Mouse (Mus musculus) neural tube, embryonic 11.5 days (tissue): Measurements from ENCODE around the gene Calhm5. TPM values are rescaled to one million over a fixed set of nuclear protein-coding genes. Genes with fewer than 3 reads are reported as not detected.

Source experiments
- ATAC-seq: fragments of 200-750 bp; cut with Nextera tagmentation; 2 replicates; pipeline ENCODE4 v1.8.0; 2017; ENCODE audit warnings: moderate number of reproducible peaks, mild to moderate bottlenecking, moderate TSS enrichment, moderate library complexity; ENCODE audit not compliant: insufficient read depth, low FRiP score, low TSS enrichment
- DNase-seq: peaks from one replicate; pipeline ENCODE4 v3.0.0-alpha.2; 2015; ENCODE audit warnings: low spot score
- H3K27ac ChIP-seq: fragments of 300-500 bp; sonication (generic); 2 replicates; pipeline ENCODE4 v1.5.1; 2014; ENCODE audit warnings: low read depth, mild to moderate bottlenecking, low read length
- H3K27me3 ChIP-seq: fragments of 300-500 bp; sonication (generic); 2 replicates; pipeline ENCODE4 v1.6.1; 2014; ENCODE audit warnings: mild to moderate bottlenecking, low read length, mixed read lengths; ENCODE audit not compliant: control insufficient read depth, insufficient read depth
- H3K36me3 ChIP-seq: fragments of 300-500 bp; sonication (generic); 2 replicates; pipeline ENCODE4 v1.6.1; 2014; ENCODE audit warnings: mild to moderate bottlenecking, low read length, moderate library complexity, mixed read lengths; ENCODE audit not compliant: control insufficient read depth, insufficient read depth
- H3K4me1 ChIP-seq: fragments of 300-500 bp; sonication (generic); 2 replicates; pipeline ENCODE4 v1.6.1; 2014; ENCODE audit warnings: low read length, mixed read lengths; ENCODE audit not compliant: control insufficient read depth, insufficient read depth
- H3K4me2 ChIP-seq: fragments of 300-500 bp; sonication (generic); 2 replicates; pipeline ENCODE4 v1.6.1; 2014; ENCODE audit warnings: low read depth, mild to moderate bottlenecking, moderate library complexity
- H3K4me3 ChIP-seq: fragments of 300-500 bp; sonication (generic); 2 replicates; pipeline ENCODE4 v1.5.1; 2014; ENCODE audit warnings: low read depth, low read length
- H3K9ac ChIP-seq: fragments of 300-500 bp; sonication (generic); 2 replicates; pipeline ENCODE4 v1.6.1; 2014; ENCODE audit warnings: mild to moderate bottlenecking, low read length
- H3K9me3 ChIP-seq: fragments of 300-500 bp; sonication (generic); 2 replicates; pipeline ENCODE4 v1.6.1; 2016; ENCODE audit warnings: low read length; ENCODE audit not compliant: control insufficient read depth
- WGBS: fragments of 180-500 bp; shearing (Covaris S2); extraction: QIAGEN DNeasy Blood & Tissue Kit; methylation state at CpG from one replicate; pipeline ENCODE4 v1.1.7; 2014; 5-methylcytosine and 5-hydroxymethylcytosine counted together
- polyA plus RNA-seq: library from polyadenylated mRNA; unstranded; fragments of >200 nt; fragmentation: Nextera tagmentation; extraction: Ambion mirVana; gene quantifications from 2 replicates; pipeline ENCODE4 v1.2.1, GENCODE M21; 2014

The Calhm5 gene
- polyA plus RNA-seq, 1 experiment from 2014 or later, result 0.13 TPM

GRCm38 (mm10) chr10:34118421-34118820, 22.1 kb upstream of the Calhm5 start:
- no peak overlapping the region for H3K4me3 ChIP-seq
- no peak overlapping the region for H3K27ac ChIP-seq
- WGBS, result 90% methylated on average over 2 of the region's 2 CpGs
- DNase-seq (no peak), ATAC-seq (no peak)
- no peaks in the 10 kb centered on the region for H3K36me3 ChIP-seq
- no peaks in the 10 kb centered on the region for H3K9me3 ChIP-seq
- no peaks in the 10 kb centered on the region for H3K27me3 ChIP-seq
- no peak overlapping the region for H3K9ac ChIP-seq
- H3K4me2 ChIP-seq, result no peak overlapping the region
- H3K4me1 ChIP-seq, result no peaks in the 10 kb centered on the region

- Histone ChIP-seq H3K4me3 (no peak overlapping the region), H3K4me2 (no peak overlapping the region), H3K27ac (no peak overlapping the region), H3K9me3 (no peaks in the 10 kb centered on the region), H3K4me1 (no peaks in the 10 kb centered on the region), H3K27me3 (no peaks in the 10 kb centered on the region), H3K9ac (no peak overlapping the region), H3K36me3 (no peaks in the 10 kb centered on the region)
- no peak for ATAC-seq
- DNase-seq, result no peak
These were observed 21.5 kb upstream of the Calhm5 start for GRCm38 (mm10) chr10:34117770-34118169.

- no peak for ATAC-seq
- H3K4me1 ChIP-seq, result no peaks in the 10 kb centered on the region
- no peak overlapping the region for H3K4me3 ChIP-seq
- no peak overlapping the region for H3K27ac ChIP-seq
- H3K9ac ChIP-seq, result no peak overlapping the region
- WGBS, result 55% methylated on average over 3 of the region's 3 CpGs
- no peaks in the 10 kb centered on the region for H3K27me3 ChIP-seq
- no peaks in the 10 kb centered on the region for H3K36me3 ChIP-seq
- H3K9me3 ChIP-seq, result no peaks in the 10 kb centered on the region
- no peak overlapping the region for H3K4me2 ChIP-seq
- DNase-seq, result no peak
These were observed 20.8 kb upstream of the Calhm5 start for GRCm38 (mm10) chr10:34117131-34117530.

- DNase-seq, result no peak
- ATAC-seq, result no peak
- Histone ChIP-seq H3K4me1 (no peaks in the 10 kb centered on the region), H3K27ac (no peak overlapping the region), H3K4me2 (no peak overlapping the region), H3K9ac (no peak overlapping the region), H3K27me3 (no peaks in the 10 kb centered on the region), H3K9me3 (no peaks in the 10 kb centered on the region), H3K36me3 (no peaks in the 10 kb centered on the region), H3K4me3 (no peak overlapping the region)
- WGBS, result 63% methylated on average over 4 of the region's 4 CpGs
These were observed 15.8 kb upstream of the Calhm5 start for GRCm38 (mm10) chr10:34111964-34112738.

GRCm38 (mm10) chr10:34110863-34111465, 14.6 kb upstream of the Calhm5 start:
- Histone ChIP-seq H3K27ac (no peak overlapping the region), H3K9me3 (no peaks in the 10 kb centered on the region), H3K27me3 (no peaks in the 10 kb centered on the region), H3K36me3 (no peaks in the 10 kb centered on the region), H3K4me1 (no peaks in the 10 kb centered on the region), H3K4me3 (no peak overlapping the region), H3K9ac (no peak overlapping the region), H3K4me2 (no peak overlapping the region)
- no peak for ATAC-seq
- no peak for DNase-seq
- 91% methylated on average over 13 of the region's 13 CpGs for WGBS

- 70% methylated on average over 12 of the region's 12 CpGs for WGBS
- H3K9me3 ChIP-seq, result no peaks in the 10 kb centered on the region
- H3K36me3 ChIP-seq, result no peaks in the 10 kb centered on the region
- no peaks in the 10 kb centered on the region for H3K27me3 ChIP-seq
- no peak overlapping the region for H3K4me3 ChIP-seq
- no peak for ATAC-seq
- no peak overlapping the region for H3K9ac ChIP-seq
- no peak overlapping the region; the same call in 1 of the 2 replicates for H3K4me2 ChIP-seq
- H3K4me1 ChIP-seq, result no peaks in the 10 kb centered on the region
- no peak overlapping the region for H3K27ac ChIP-seq
- DNase-seq, result no peak
These were observed 355 bp downstream of the Calhm5 start for GRCm38 (mm10) chr10:34095964-34096363.

- Histone ChIP-seq H3K27me3 (no peaks in the 10 kb centered on the region), H3K4me3 (no peak overlapping the region), H3K27ac (no peak overlapping the region), H3K9ac (no peak overlapping the region), H3K4me1 (no peaks in the 10 kb centered on the region), H3K9me3 (no peaks in the 10 kb centered on the region), H3K4me2 (no peak overlapping the region), H3K36me3 (no peaks in the 10 kb centered on the region)
- ATAC-seq (no peak), DNase-seq (no peak)
- 77% methylated on average over 2 of the region's 2 CpGs for WGBS
These were observed 1.2 kb downstream of the Calhm5 start for GRCm38 (mm10) chr10:34095147-34095546.

- 77% methylated on average over 5 of the region's 5 CpGs for WGBS
These were observed 4.4 kb downstream of the Calhm5 start for GRCm38 (mm10) chr10:34091888-34092287.

GRCm38 (mm10) chr10:34090481-34090880, 5.8 kb downstream of the Calhm5 start:
- no peaks in the 10 kb centered on the region for H3K27me3 ChIP-seq
- H3K27ac ChIP-seq, result no peak overlapping the region
- H3K9ac ChIP-seq, result no peak overlapping the region
- no peaks in the 10 kb centered on the region for H3K36me3 ChIP-seq
- DNase-seq (no peak), ATAC-seq (no peak)
- H3K9me3 ChIP-seq, result no peaks in the 10 kb centered on the region
- H3K4me3 ChIP-seq, result no peak overlapping the region
- no peak overlapping the region for H3K4me2 ChIP-seq
- no peaks in the 10 kb centered on the region for H3K4me1 ChIP-seq
- 91% methylated on average over 1 of the region's 1 CpGs for WGBS

More at GRCm38 (mm10) chr10:34091888-34092287, 4.4 kb downstream of the Calhm5 start:
- Histone ChIP-seq H3K36me3 (no peaks in the 10 kb centered on the region), H3K4me3 (no peak overlapping the region), H3K4me1 (no peaks in the 10 kb centered on the region), H3K27me3 (no peaks in the 10 kb centered on the region), H3K9ac (no peak overlapping the region), H3K27ac (no peak overlapping the region), H3K4me2 (no peak overlapping the region), H3K9me3 (no peaks in the 10 kb centered on the region)
- DNase-seq (no peak), ATAC-seq (no peak)
